Mouse (Mus musculus) brain, embryonic 14.5 days (tissue): ENCODE measurements at regions not wholly inside any gene's neighbourhood (a gene's known extent, or its start where the extent isn't known, plus 50 kb on each side); places are given as distances from the start of the nearest gene placed in this dataset.

Experiments
- CTCF ChIP-seq: fragments of 200-500 bp; IDR thresholded peaks from 2 replicates; pipeline ENCODE4 v1.5.1; 2012; ENCODE audit warnings: inconsistent platforms, mild to moderate bottlenecking, moderate library complexity, borderline replicate concordance; ENCODE audit not compliant: insufficient read depth, insufficient read length; ENCODE audit errors: extremely low read depth
- POLR2A ChIP-seq: fragments of 200-500 bp; IDR thresholded peaks from 2 replicates; pipeline ENCODE4 v1.6.1; 2012; ENCODE audit warnings: mild to moderate bottlenecking, inconsistent platforms, borderline replicate concordance; ENCODE audit not compliant: poor library complexity, insufficient read depth, insufficient read length, severe bottlenecking; ENCODE audit errors: extremely low read depth

- TF ChIP-seq CTCF (no peak), POLR2A (no peak)
Measured at GRCm38 (mm10) chr1:28084456-28084855, 695.6 kb downstream of the Gm597 start.
